Mouse (Mus musculus): ENCODE results near the gene Lypd8.

The Lypd8 gene

DNA sequence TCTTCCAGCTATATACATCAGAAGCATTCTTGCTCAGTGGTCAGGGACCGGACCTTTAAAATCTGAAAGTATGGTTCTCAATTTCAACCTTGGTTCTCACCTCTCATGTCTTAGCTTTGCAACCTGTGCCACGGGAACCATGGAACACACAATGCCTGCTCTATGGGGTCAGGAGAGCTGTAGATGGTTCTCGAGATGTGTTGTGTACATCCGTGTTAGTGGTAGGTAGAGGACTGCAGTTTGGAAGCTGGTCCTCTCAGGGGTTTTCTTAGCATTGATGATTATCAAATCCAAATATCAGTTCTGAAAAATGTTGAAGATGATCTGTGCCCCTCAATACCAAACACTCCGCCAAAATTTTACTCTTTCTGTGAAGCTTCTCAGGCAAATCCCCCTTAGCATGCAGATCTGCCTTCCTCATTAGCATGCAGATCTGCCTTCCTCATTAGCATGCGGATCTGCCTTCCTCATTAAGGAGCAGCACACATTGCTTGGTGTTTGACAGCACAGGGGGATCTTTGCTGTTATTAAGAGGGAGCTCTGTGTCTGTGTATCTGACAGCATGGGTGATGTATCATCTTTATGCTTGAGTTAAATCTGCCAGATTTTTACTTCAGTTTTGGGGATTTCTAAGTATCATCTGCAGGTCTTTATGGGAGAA, 21.3 kb downstream of the Lypd8 start:
- DNase-seq (ENCODE audit: low spot score): no peak

DNA sequence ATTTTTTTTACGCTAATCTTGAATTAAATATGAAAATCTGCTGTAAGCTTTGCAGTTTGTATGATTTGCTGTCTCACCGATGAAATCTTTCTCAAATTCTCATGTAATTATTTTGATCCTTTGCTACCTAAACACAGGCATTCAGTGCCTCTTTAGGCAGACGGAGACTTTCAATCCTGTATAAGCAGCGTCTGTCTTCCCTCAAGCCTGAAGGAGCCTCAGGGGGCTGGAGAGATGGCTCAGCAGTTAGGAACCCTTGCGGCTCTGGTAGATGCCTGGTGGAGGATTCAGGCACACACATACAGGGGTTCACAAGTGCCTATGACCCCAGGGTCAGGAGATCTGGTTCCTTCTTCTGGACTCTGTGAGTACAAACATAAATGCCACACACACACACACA, 21.8 kb downstream of the Lypd8 start:
- DNase-seq (ENCODE audit: low spot score): no peak

DNA sequence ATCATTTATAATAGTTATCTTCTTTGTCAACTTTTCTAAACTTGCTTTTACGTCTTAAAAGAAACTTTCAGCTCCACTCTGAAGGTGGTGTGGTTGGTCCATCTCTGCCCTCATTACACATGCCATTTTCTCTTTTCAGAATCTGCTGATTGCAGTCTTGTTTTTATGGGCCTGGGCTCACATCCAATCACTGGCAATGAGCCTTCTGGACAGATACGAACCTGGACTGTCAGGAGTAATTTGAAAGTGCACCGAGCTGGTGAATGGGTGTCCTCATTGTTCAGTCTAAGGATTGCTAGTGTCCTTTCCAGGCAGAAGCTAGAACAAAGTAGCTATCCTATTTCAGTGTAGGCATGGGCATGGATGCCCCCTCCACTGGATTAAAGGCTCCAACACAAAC, 29.2 kb downstream of the Lypd8 start:
- DNase-seq (ENCODE audit: low spot score): no peak

DNA sequence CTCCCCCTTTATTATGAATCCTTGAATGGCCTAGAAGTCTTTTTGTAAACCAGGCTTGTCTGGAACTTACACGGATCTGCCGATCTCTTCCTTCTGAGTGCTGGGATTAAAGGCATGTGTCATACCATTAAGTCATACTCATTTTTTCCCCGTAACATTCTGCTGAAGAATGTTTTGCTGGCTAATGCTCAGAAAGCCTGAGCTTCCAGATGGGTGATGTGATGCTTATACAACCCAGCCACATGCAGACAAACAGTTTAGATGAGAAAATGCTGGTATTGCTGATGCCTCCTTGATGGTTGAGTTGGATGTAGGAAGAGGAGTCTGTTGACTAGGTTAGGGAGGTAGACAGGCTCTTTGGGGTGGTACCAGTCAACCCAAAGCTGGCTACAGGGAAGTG, 39.5 kb downstream of the Lypd8 start:
- DNase-seq (ENCODE audit: low spot score): no peak

DNA sequence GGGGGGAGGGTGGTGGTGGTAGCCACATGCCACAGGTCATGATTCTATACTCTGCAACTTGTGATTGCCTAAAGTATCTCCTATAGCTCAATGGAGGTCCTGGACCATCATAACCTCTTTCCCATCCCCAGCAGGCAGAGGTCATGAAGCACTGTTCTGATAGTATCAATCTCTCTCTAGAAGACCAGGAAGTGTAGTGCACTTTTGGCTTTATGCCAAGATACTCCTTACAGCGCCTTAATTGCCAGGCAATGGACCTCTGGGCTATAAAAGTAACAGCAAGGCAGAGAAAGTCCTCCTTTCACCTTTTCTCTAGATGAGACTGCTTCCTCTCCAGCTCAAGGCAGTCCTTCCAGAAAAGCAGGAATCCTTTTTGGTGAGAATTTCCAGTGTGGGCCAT, 42.0 kb downstream of the Lypd8 start, which contains the start of gene 1810065E05Rik:
Gene 1810065E05Rik, plus strand, starts transcription at position 297 of the 400 bp plus-strand sequence.
- no peak for DNase-seq (ENCODE audit: low spot score)

DNA sequence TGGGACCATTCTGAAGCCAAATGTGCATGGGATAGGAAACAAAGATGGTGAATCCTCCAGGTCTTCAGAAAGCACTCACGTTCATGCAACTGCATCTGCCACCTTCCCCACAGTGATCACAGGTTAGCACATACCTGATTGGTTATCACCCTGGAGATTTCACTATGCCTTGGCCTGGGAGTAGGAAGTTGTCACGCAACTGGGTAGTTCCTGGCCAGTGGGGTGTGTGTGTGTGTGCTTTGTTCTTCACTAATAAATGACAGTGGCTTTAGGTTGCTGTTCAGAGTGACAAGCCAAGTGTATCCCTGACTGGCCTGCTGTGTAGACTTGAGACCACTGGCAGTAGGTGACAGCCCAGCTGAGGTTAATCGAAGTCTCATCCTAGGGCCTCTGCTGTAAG, 53.4 kb downstream of the Lypd8 start, which contains the start of gene Gm12253:
Gene Gm12253, plus strand, starts transcription at position 301 of the 400 bp plus-strand sequence.
- no peak for DNase-seq (ENCODE audit: low spot score)

DNA sequence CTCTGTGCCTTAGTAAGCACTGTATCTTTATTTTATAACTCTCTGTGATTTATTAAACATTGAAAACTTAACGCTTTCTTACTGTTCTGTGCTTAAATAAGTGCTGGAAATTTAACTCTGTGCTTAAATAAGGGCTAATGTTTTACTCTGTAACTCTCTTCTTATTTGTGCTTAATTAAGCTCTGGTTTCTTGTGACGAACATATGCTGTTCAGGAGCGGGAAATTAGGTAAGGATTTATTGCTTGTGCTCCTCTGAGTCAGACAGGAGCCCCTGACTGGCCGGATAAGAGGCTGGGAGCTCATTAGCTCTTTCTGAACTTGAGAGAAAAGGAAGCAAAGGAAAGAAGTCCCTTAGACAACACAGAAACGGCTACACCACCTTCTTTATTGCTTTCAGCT, 59.0 kb downstream of the Lypd8 start:
- DNase-seq (ENCODE audit: low spot score): no peak
